Mouse (Mus musculus) monocyte, adult 59 days (primary cell): Measurements from ENCODE around the gene Zfp963. TPM values are rescaled to one million over a fixed set of nuclear protein-coding genes. Genes with fewer than 3 reads are reported as not detected.

Source experiments
- total RNA-seq, 2 experiments: library from RNA; stranded (reverse); gene quantifications; one replicate each; pipeline ENCODE4 v1.2.4; 2023

Gene Zfp963
- total RNA-seq: 1 to 10 TPM; 3.2 to 3.4 TPM

GRCm38 (mm10) chr8:69749544-69750454 lies at the start of gene Zfp963:
Gene Zfp963, minus strand, starts transcription at chr8:69749970.

GRCm38 (mm10) chr8:69790773-69791367 lies 41.1 kb upstream of the Zfp963 start, which contains the start of the genes Atp13a1 and Zfp866:
Gene Atp13a1, plus strand, starts transcription at chr8:69791163.
Gene Zfp866, minus strand, starts transcription at chr8:69791178.

GRCm38 (mm10) chr8:69774503-69775148 lies 24.9 kb upstream of the Zfp963 start, which contains the start of gene Gm20422:
Gene Gm20422, minus strand, starts transcription at chr8:69774886.

GRCm38 (mm10) chr8:69710624-69711023 lies 39.1 kb downstream of the Zfp963 start, which contains the start of gene Zfp869:
Gene Zfp869, minus strand, starts transcription at chr8:69710724.

Other genes starting within 250 kb of the Zfp963 start
- not detected for gene Gm7697, start 227.0 kb downstream of the Zfp963 start, total RNA-seq
- gene Zfp868, start 124.4 kb downstream of the Zfp963 start, total RNA-seq: 10 to 100 TPM; 39.3 to 41.6 TPM
- under 1 TPM; 0.47 to 0.52 TPM for gene Zfp964, start 95.5 kb downstream of the Zfp963 start, total RNA-seq
- gene Zfp869, start 39.2 kb downstream of the Zfp963 start, total RNA-seq: 10 to 100 TPM; 31.6 to 34.7 TPM
- not detected for gene Gm20422, start 24.9 kb upstream of the Zfp963 start, total RNA-seq
- gene Atp13a1, start 41.2 kb upstream of the Zfp963 start, total RNA-seq: 10 to 100 TPM; 42.0 to 46.7 TPM
- 10 to 100 TPM; 16.2 to 18.5 TPM for gene Zfp866, start 41.2 kb upstream of the Zfp963 start, total RNA-seq
- gene Gmip, start 58.7 kb upstream of the Zfp963 start, total RNA-seq: 100 to 1,000 TPM; 259 to 264 TPM
- gene Lpar2, start 72.5 kb upstream of the Zfp963 start, total RNA-seq: 1 to 10 TPM; 1.5 to 1.8 TPM
- not detected for gene Pbx4, start 82.5 kb upstream of the Zfp963 start, total RNA-seq
- gene Cilp2, start 137.7 kb upstream of the Zfp963 start, total RNA-seq: not detected
- gene Tssk6, start 152.2 kb upstream of the Zfp963 start, total RNA-seq: 1 to 10 TPM; 1.1 to 3.2 TPM
- 10 to 100 TPM; 52.0 to 58.5 TPM for gene Ndufa13, start 152.6 kb upstream of the Zfp963 start, total RNA-seq
- 1 to 10 TPM in 1 of 2 experiments, not detected in 1; 1.7 TPM for gene Yjefn3, start 152.7 kb upstream of the Zfp963 start, total RNA-seq
- gene Gatad2a, start 246.4 kb upstream of the Zfp963 start, total RNA-seq: 10 to 100 TPM; 71.9 to 72.4 TPM